Mouse (Mus musculus): ENCODE measurements around the gene Wapl. TPM values are rescaled to one million over a fixed set of nuclear protein-coding genes. Genes with fewer than 3 reads are reported as not detected.
A peak's percentile ranks its signal among the peaks of the same experiment; 100 is the strongest.

Gene Wapl
- polyA plus RNA-seq (2012; fragmentation: generic; extraction: Trizol) = 12.1 TPM

GRCm38 (mm10) chr14:34673395-34674228 is at the start of gene Wapl:
Gene Wapl, plus strand, starts transcription at chr14:34673928.
- Histone ChIP-seq H3K36me3 (ENCODE audit: control insufficient read depth, insufficient read depth) (peaks cover 9% of the 10 kb centered on the region), H3K27me3 (ENCODE audit: control insufficient read depth, insufficient read depth, insufficient read length) (no peaks in the 10 kb centered on the region), H3K4me2 (ENCODE audit: low read depth) (peak within 1 kb of the TSS; percentile 86), H3ac (ENCODE audit: control insufficient read depth, insufficient read length) (peak within 1 kb of the TSS; percentile 95), H3K4me3 (peak within 1 kb of the TSS; percentile 86), H3K79me2 (ENCODE audit: control insufficient read depth, insufficient read depth) (peaks cover 52% of the 10 kb centered on the region)
- TF ChIP-seq POLR2A (IDR thresholded peaks at IDR 0.05; ENCODE audit: insufficient read length, low read depth) (peak; percentile 67), TCF3 (IDR thresholded peaks at IDR 0.05; ENCODE audit: insufficient read length, low read depth) (no peak), POLR2AphosphoS2 (IDR thresholded peaks at IDR 0.05; ENCODE audit: insufficient read length, low read depth) (peak; percentile 63), SRF (IDR thresholded peaks at IDR 0.05; ENCODE audit: control insufficient read depth, insufficient read length, low read depth) (peak; percentile 46), CEBPB (IDR thresholded peaks at IDR 0.05; ENCODE audit: insufficient read depth, poor library complexity, severe bottlenecking) (no peak), MYOD1 (IDR thresholded peaks at IDR 0.05; ENCODE audit: control insufficient read depth in 1 of 3, insufficient read length in 2 of 3, low read depth in 2 of 3) (peak in 2 of 3 experiments; percentile 11 to 23), MYOG (IDR thresholded peaks at IDR 0.05; ENCODE audit: control insufficient read depth in 1 of 3, insufficient read depth in 1 of 3, insufficient read length in 2 of 3, low read depth in 2 of 3) (peak in 2 of 3 experiments; percentile 45 to 64)

GRCm38 (mm10) chr14:34626824-34627223 is 46.9 kb upstream of the Wapl start:
- H3K4me3 ChIP-seq = no peak overlapping the region
- H3K36me3 ChIP-seq (ENCODE audit: control insufficient read depth, insufficient read depth) = no peaks in the 10 kb centered on the region
- no peak overlapping the region for H3K4me2 ChIP-seq (ENCODE audit: low read depth)
- no peaks in the 10 kb centered on the region for H3K27me3 ChIP-seq (ENCODE audit: control insufficient read depth, insufficient read depth, insufficient read length)
- H3K79me2 ChIP-seq (ENCODE audit: control insufficient read depth, insufficient read depth) = no peaks in the 10 kb centered on the region
- TF ChIP-seq TCF12 (IDR thresholded peaks at IDR 0.05; ENCODE audit: insufficient read depth, poor library complexity, severe bottlenecking) (no peak), POLR2AphosphoS2 (IDR thresholded peaks at IDR 0.05; ENCODE audit: insufficient read length, low read depth) (no peak), USF1 (IDR thresholded peaks at IDR 0.05; ENCODE audit: low read depth) (no peak), POLR2A (IDR thresholded peaks at IDR 0.05; ENCODE audit: insufficient read length, low read depth) (no peak), MAX (IDR thresholded peaks at IDR 0.05; ENCODE audit: low read depth) (no peak), E2F4 (IDR thresholded peaks at IDR 0.05; ENCODE audit: insufficient read depth) (no peak), SRF (IDR thresholded peaks at IDR 0.05; ENCODE audit: control insufficient read depth, insufficient read length, low read depth) (no peak), MYOG (IDR thresholded peaks at IDR 0.05; ENCODE audit: control insufficient read depth in 1 of 3, insufficient read depth in 1 of 3, insufficient read length in 2 of 3, low read depth in 2 of 3) (no peak), REST (IDR thresholded peaks at IDR 0.05; ENCODE audit: insufficient read depth, insufficient read length) (no peak), CEBPB (IDR thresholded peaks at IDR 0.05; ENCODE audit: insufficient read depth, poor library complexity, severe bottlenecking) (no peak), MYOD1 (IDR thresholded peaks at IDR 0.05; ENCODE audit: control insufficient read depth in 1 of 3, insufficient read length in 2 of 3, low read depth in 2 of 3) (no peak), TCF3 (IDR thresholded peaks at IDR 0.05; ENCODE audit: insufficient read length, low read depth) (no peak)
- H3ac ChIP-seq (ENCODE audit: control insufficient read depth, insufficient read length) = no peak overlapping the region

GRCm38 (mm10) chr14:34632722-34633448 is 40.8 kb upstream of the Wapl start:
- Histone ChIP-seq H3K4me2 (ENCODE audit: low read depth) (no peak overlapping the region), H3K79me2 (ENCODE audit: control insufficient read depth, insufficient read depth) (no peaks in the 10 kb centered on the region), H3K27me3 (ENCODE audit: control insufficient read depth, insufficient read depth, insufficient read length) (no peaks in the 10 kb centered on the region), H3K4me3 (no peak overlapping the region), H3ac (ENCODE audit: control insufficient read depth, insufficient read length) (no peak overlapping the region), H3K36me3 (ENCODE audit: control insufficient read depth, insufficient read depth) (no peaks in the 10 kb centered on the region)
- TF ChIP-seq SRF (IDR thresholded peaks at IDR 0.05; ENCODE audit: control insufficient read depth, insufficient read length, low read depth) = no peak
- TF ChIP-seq MAX (IDR thresholded peaks at IDR 0.05; ENCODE audit: low read depth) = no peak
- TF ChIP-seq E2F4 (IDR thresholded peaks at IDR 0.05; ENCODE audit: insufficient read depth) = no peak
- no peak for TF ChIP-seq MYOD1 (IDR thresholded peaks at IDR 0.05; ENCODE audit: control insufficient read depth in 1 of 3, insufficient read length in 2 of 3, low read depth in 2 of 3)
- no peak for TF ChIP-seq TCF12 (IDR thresholded peaks at IDR 0.05; ENCODE audit: insufficient read depth, poor library complexity, severe bottlenecking)
- TF ChIP-seq POLR2AphosphoS2 (IDR thresholded peaks at IDR 0.05; ENCODE audit: insufficient read length, low read depth) = no peak
- TF ChIP-seq POLR2A (IDR thresholded peaks at IDR 0.05; ENCODE audit: insufficient read length, low read depth) = no peak

- Histone ChIP-seq H3K36me3 (ENCODE audit: control insufficient read depth, insufficient read depth) (no peaks in the 10 kb centered on the region), H3K79me2 (ENCODE audit: control insufficient read depth, insufficient read depth) (no peaks in the 10 kb centered on the region), H3ac (ENCODE audit: control insufficient read depth, insufficient read length) (no peak overlapping the region), H3K4me3 (no peak overlapping the region), H3K4me2 (ENCODE audit: low read depth) (no peak overlapping the region), H3K27me3 (ENCODE audit: control insufficient read depth, insufficient read depth, insufficient read length) (no peaks in the 10 kb centered on the region)
- TF ChIP-seq POLR2A (IDR thresholded peaks at IDR 0.05; ENCODE audit: insufficient read length, low read depth) (no peak), TCF12 (IDR thresholded peaks at IDR 0.05; ENCODE audit: insufficient read depth, poor library complexity, severe bottlenecking) (no peak), SRF (IDR thresholded peaks at IDR 0.05; ENCODE audit: control insufficient read depth, insufficient read length, low read depth) (no peak), MYOG (IDR thresholded peaks at IDR 0.05; ENCODE audit: control insufficient read depth in 1 of 3, insufficient read depth in 1 of 3, insufficient read length in 2 of 3, low read depth in 2 of 3) (no peak), TCF3 (IDR thresholded peaks at IDR 0.05; ENCODE audit: insufficient read length, low read depth) (no peak), USF1 (IDR thresholded peaks at IDR 0.05; ENCODE audit: low read depth) (no peak)
Measured at GRCm38 (mm10) chr14:34635192-34635591, 38.5 kb upstream of the Wapl start.
